Mouse (Mus musculus) splenic B cell, adult 2 months (primary cell): ENCODE data around the gene Slc9a9.
"Not testable (repeated sequence)": the region's sequence is repeated elsewhere in the genome, so short reads cannot be mapped to it uniquely, and the experiment has no call there.

Experiments
- DNase-seq: peaks from one replicate; pipeline ENCODE4 v3.0.0-alpha.2; 2011; ENCODE audit warnings: low read depth, low spot score
- H3K27me3 ChIP-seq: 2 replicates; pipeline ENCODE4 v1.6.1; 2012; ENCODE audit warnings: mild to moderate bottlenecking, low read length, moderate library complexity, mixed read lengths; ENCODE audit not compliant: control insufficient read depth, poor library complexity, insufficient read depth, severe bottlenecking
- H3K36me3 ChIP-seq: 2 replicates; pipeline ENCODE4 v1.6.1; 2012; ENCODE audit warnings: mild to moderate bottlenecking, low read length, moderate library complexity, mixed read lengths; ENCODE audit not compliant: control insufficient read depth, poor library complexity, insufficient read depth, severe bottlenecking

Slc9a9 gene

GRCm38 (mm10) chr9:94669791-94670577, at the start of gene Slc9a9:
Gene Slc9a9, plus strand, starts transcription at chr9:94669909.
- no peaks in the 10 kb centered on the region for H3K27me3 ChIP-seq
- peak; percentile 48 for DNase-seq
- no peaks in the 10 kb centered on the region for H3K36me3 ChIP-seq

GRCm38 (mm10) chr9:94620342-94620741, 49.4 kb upstream of the Slc9a9 start:
- Histone ChIP-seq H3K27me3 (no peaks in the 10 kb centered on the region), H3K36me3 (no peaks in the 10 kb centered on the region)
- DNase-seq = no peak

GRCm38 (mm10) chr9:94620846-94621245, 48.9 kb upstream of the Slc9a9 start:
- DNase-seq = no peak

GRCm38 (mm10) chr9:94621902-94622301, 47.8 kb upstream of the Slc9a9 start:
- no peak for DNase-seq
- no peaks in the 10 kb centered on the region for H3K36me3 ChIP-seq
- no peaks in the 10 kb centered on the region for H3K27me3 ChIP-seq

More at GRCm38 (mm10) chr9:94620846-94621245, 48.9 kb upstream of the Slc9a9 start:
- no peaks in the 10 kb centered on the region for H3K27me3 ChIP-seq
- H3K36me3 ChIP-seq = no peaks in the 10 kb centered on the region

- Histone ChIP-seq H3K36me3 (no peaks in the 10 kb centered on the region), H3K27me3 (no peaks in the 10 kb centered on the region)
- DNase-seq = no peak
Measured at GRCm38 (mm10) chr9:94626737-94627136, 43.0 kb upstream of the Slc9a9 start.

GRCm38 (mm10) chr9:94628948-94629347, 40.8 kb upstream of the Slc9a9 start:
- no peak for DNase-seq
- Histone ChIP-seq H3K27me3 (no peaks in the 10 kb centered on the region), H3K36me3 (no peaks in the 10 kb centered on the region)

GRCm38 (mm10) chr9:94634275-94634674, 35.4 kb upstream of the Slc9a9 start:
- H3K27me3 ChIP-seq, H3K36me3 ChIP-seq, DNase-seq: not testable (repeated sequence)

GRCm38 (mm10) chr9:94645631-94646030, 24.1 kb upstream of the Slc9a9 start:
- Histone ChIP-seq H3K36me3 (no peaks in the 10 kb centered on the region), H3K27me3 (no peaks in the 10 kb centered on the region)
- no peak for DNase-seq

GRCm38 (mm10) chr9:94647425-94647824, 22.3 kb upstream of the Slc9a9 start:
- DNase-seq = no peak
- Histone ChIP-seq H3K36me3 (no peaks in the 10 kb centered on the region), H3K27me3 (no peaks in the 10 kb centered on the region)

- no peak for DNase-seq
- no peaks in the 10 kb centered on the region for H3K36me3 ChIP-seq
- H3K27me3 ChIP-seq = no peaks in the 10 kb centered on the region
Measured at GRCm38 (mm10) chr9:94649991-94650390, 19.7 kb upstream of the Slc9a9 start.

GRCm38 (mm10) chr9:94653198-94653597, 16.5 kb upstream of the Slc9a9 start:
- Histone ChIP-seq H3K36me3 (no peaks in the 10 kb centered on the region), H3K27me3 (no peaks in the 10 kb centered on the region)
- DNase-seq = no peak

- H3K27me3 ChIP-seq = no peaks in the 10 kb centered on the region
- no peak for DNase-seq
- no peaks in the 10 kb centered on the region for H3K36me3 ChIP-seq
Measured at GRCm38 (mm10) chr9:94653827-94654226, 15.9 kb upstream of the Slc9a9 start.

GRCm38 (mm10) chr9:94656265-94656664, 13.4 kb upstream of the Slc9a9 start:
- Histone ChIP-seq H3K27me3 (no peaks in the 10 kb centered on the region), H3K36me3 (no peaks in the 10 kb centered on the region)
- no peak for DNase-seq

GRCm38 (mm10) chr9:94659401-94660152, 10.1 kb upstream of the Slc9a9 start:
- Histone ChIP-seq H3K27me3 (no peaks in the 10 kb centered on the region), H3K36me3 (no peaks in the 10 kb centered on the region)
- DNase-seq = no peak

GRCm38 (mm10) chr9:94661768-94662167, 7.9 kb upstream of the Slc9a9 start:
- Histone ChIP-seq H3K27me3 (no peaks in the 10 kb centered on the region), H3K36me3 (no peaks in the 10 kb centered on the region)
- no peak for DNase-seq
